Mouse (Mus musculus) lung, postnatal 0 days (tissue): ENCODE results near the gene Csf1. TPM values are rescaled to one million over a fixed set of nuclear protein-coding genes. Genes with fewer than 3 reads are reported as not detected.

Source experiments
- ATAC-seq: fragments of 200-750 bp; cut with Nextera tagmentation; 2 replicates; pipeline ENCODE4 v1.8.0; 2017; ENCODE audit warnings: moderate library complexity
- DNase-seq: peaks from one replicate; pipeline ENCODE4 v3.0.0-alpha.2; 2016; ENCODE audit warnings: low spot score
- H3K27ac ChIP-seq: fragments of 300-500 bp; sonication (generic); 2 replicates; pipeline ENCODE4 v1.5.1; 2014; ENCODE audit warnings: antibody characterized with exemption, mild to moderate bottlenecking, low read length, mixed read lengths
- H3K27me3 ChIP-seq: fragments of 300-500 bp; sonication (generic); replicated peaks from 2 replicates; pipeline ENCODE4 v1.6.1; 2014; ENCODE audit warnings: low read length, mixed read lengths; ENCODE audit not compliant: insufficient read depth
- H3K36me3 ChIP-seq: fragments of 300-500 bp; sonication (generic); 2 replicates; pipeline ENCODE4 v1.6.1; 2014; ENCODE audit warnings: low read length, mixed read lengths; ENCODE audit not compliant: insufficient read depth
- H3K4me1 ChIP-seq: fragments of 300-500 bp; sonication (generic); 2 replicates; pipeline ENCODE4 v1.6.1; 2014; ENCODE audit warnings: antibody characterized with exemption, low read depth, low read length, mixed read lengths; ENCODE audit not compliant: insufficient read depth
- H3K4me2 ChIP-seq: fragments of 300-500 bp; sonication (generic); replicated peaks from 2 replicates; pipeline ENCODE4 v1.6.1; 2014; ENCODE audit warnings: low read depth, mild to moderate bottlenecking, low read length, moderate library complexity, mixed read lengths
- H3K4me3 ChIP-seq: fragments of 300-500 bp; sonication (generic); 2 replicates; pipeline ENCODE4 v1.5.1; 2014; ENCODE audit warnings: low read depth, low read length
- H3K9ac ChIP-seq: fragments of 300-500 bp; sonication (generic); replicated peaks from 2 replicates; pipeline ENCODE4 v1.6.1; 2014; ENCODE audit warnings: low read depth, mild to moderate bottlenecking
- H3K9me3 ChIP-seq: fragments of 300-500 bp; sonication (generic); 2 replicates; pipeline ENCODE4 v1.6.1; 2016; ENCODE audit warnings: low read length, mixed read lengths
- CTCF ChIP-seq: IDR thresholded peaks from 2 replicates; pipeline ENCODE4 v1.5.1; 2016; ENCODE audit warnings: antibody characterized with exemption, mild to moderate bottlenecking
- EP300 ChIP-seq: IDR thresholded peaks from 2 replicates; pipeline ENCODE4 v1.6.1; 2016; ENCODE audit warnings: antibody characterized with exemption, mild to moderate bottlenecking, control low read depth
- WGBS: fragments of 180-500 bp; shearing (Covaris S2); extraction: QIAGEN DNeasy Blood & Tissue Kit; methylation state at CpG from one replicate; pipeline ENCODE4 v1.1.7; 2014; 5-methylcytosine and 5-hydroxymethylcytosine counted together
- polyA plus RNA-seq: library from polyadenylated mRNA; unstranded; fragments of >200 nt; fragmentation: Nextera tagmentation; extraction: Ambion mirVana; gene quantifications from 2 replicates; pipeline ENCODE4 v1.2.1, GENCODE M21; 2015

Csf1 gene
- polyA plus RNA-seq, 1 experiment from 2014 or later, result 10.9 TPM

DNA sequence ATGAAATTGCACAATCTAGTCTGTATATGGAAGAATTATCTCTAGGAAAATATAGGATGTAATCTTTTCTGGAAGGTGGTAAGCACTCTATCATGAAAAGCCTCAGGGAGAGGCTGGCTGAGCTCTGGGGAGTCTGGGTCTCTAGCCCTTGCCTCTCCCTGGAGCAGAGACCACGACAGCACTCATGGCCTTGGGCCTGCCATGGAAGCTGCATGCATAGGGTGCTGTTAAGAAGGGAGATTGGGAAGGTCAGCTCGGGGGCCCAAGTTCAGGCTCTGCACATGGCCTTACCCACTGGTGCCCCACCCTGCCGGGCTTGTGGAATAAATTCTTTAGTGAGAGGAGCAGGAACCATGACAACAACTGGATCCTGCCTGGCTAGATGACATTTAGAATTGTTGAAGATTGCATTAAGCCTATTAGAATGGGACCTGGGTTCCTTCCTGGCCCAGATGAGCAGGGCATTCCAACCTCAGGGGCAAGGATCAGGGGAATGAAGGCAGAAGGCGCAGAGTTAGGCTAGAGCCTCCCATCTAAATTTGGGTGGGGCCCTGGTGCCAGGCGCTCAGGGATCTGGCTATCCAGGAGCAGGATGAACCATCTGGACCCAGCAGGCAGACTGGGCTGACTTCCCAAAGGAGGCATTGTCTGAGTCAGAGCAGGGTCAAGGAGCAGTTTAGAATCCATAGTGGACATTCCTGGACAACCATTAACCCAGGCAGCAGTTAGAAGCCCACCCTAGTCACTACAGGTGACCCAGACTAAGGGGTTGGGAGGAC lies 4.4 kb downstream of the Csf1 start:
- Histone ChIP-seq H3K36me3 (peaks cover 5% of the 10 kb centered on the region; the same call in 1 of the 2 replicates), H3K4me1 (peaks cover 8% of the 10 kb centered on the region; the same call in 1 of the 2 replicates), H3K4me2 (no peak overlapping the region), H3K27ac (no peak overlapping the region), H3K4me3 (no peak overlapping the region), H3K9me3 (no peaks in the 10 kb centered on the region), H3K27me3 (no peaks in the 10 kb centered on the region), H3K9ac (no peak overlapping the region)
- no peak for TF ChIP-seq EP300
- ATAC-seq, result no peak
- no peak for DNase-seq
- WGBS, result 84% methylated on average over 5 of the region's 5 CpGs

DNA sequence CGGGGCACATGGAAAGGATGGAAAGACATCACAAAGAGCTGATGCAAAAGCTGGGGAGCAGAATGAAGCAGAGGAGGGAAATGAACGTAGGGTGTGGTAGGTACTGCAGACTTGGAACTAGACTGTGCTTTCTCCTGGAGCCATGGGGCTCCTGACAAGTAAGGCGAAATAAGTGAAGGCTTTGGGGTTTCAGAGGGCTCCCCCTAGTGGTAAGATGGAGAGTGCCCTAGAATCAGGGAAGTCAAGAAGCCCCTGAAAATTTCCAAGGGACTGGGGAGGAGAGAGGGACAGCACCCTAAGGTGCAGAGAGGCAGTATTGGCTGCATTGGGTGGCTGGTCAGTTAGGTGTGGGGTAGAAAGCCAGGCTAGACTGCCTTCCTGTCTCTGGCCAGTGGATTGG lies 5.6 kb downstream of the Csf1 start:
- Histone ChIP-seq H3K9ac (no peak overlapping the region), H3K4me2 (no peak overlapping the region), H3K4me3 (no peak overlapping the region), H3K4me1 (peaks cover 8% of the 10 kb centered on the region; the same call in 1 of the 2 replicates), H3K36me3 (peaks cover 5% of the 10 kb centered on the region; the same call in 1 of the 2 replicates), H3K9me3 (no peaks in the 10 kb centered on the region), H3K27ac (no peak overlapping the region), H3K27me3 (no peaks in the 10 kb centered on the region)
- WGBS, result 56% methylated on average over 3 of the region's 3 CpGs
- ATAC-seq, result peak; percentile 13; the same call in 1 of the 2 replicates
- DNase-seq, result peak; percentile 69
- TF ChIP-seq CTCF (peak; percentile 82), EP300 (no peak)

DNA sequence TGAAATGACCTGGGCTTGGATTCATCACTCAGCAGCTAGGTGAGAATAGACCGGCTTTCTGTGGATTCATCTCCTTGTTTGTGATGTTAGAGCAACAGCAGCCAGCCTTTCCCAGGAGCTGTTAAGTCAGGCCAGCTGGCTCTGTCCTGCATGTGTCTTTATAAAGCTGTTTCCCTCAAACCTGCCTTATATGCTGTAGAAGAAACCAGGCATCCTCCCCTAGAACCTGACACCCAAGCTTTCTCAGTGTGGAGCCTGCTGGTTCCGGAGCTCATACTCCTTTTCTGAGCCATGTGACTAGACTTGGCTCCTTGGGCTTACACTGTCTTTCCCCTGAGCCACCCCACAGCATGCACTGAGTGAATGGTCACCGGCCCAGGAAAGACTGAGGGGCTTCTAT lies 8.7 kb downstream of the Csf1 start:
- Histone ChIP-seq H3K27ac (no peak overlapping the region), H3K36me3 (peaks cover 5% of the 10 kb centered on the region; the same call in 1 of the 2 replicates), H3K27me3 (no peaks in the 10 kb centered on the region), H3K9me3 (no peaks in the 10 kb centered on the region), H3K4me2 (no peak overlapping the region), H3K4me3 (no peak overlapping the region), H3K4me1 (no peaks in the 10 kb centered on the region), H3K9ac (no peak overlapping the region)
- TF ChIP-seq CTCF (no peak), EP300 (no peak)
- DNase-seq (no peak), ATAC-seq (no peak)
- 66% methylated on average over 3 of the region's 3 CpGs for WGBS

DNA sequence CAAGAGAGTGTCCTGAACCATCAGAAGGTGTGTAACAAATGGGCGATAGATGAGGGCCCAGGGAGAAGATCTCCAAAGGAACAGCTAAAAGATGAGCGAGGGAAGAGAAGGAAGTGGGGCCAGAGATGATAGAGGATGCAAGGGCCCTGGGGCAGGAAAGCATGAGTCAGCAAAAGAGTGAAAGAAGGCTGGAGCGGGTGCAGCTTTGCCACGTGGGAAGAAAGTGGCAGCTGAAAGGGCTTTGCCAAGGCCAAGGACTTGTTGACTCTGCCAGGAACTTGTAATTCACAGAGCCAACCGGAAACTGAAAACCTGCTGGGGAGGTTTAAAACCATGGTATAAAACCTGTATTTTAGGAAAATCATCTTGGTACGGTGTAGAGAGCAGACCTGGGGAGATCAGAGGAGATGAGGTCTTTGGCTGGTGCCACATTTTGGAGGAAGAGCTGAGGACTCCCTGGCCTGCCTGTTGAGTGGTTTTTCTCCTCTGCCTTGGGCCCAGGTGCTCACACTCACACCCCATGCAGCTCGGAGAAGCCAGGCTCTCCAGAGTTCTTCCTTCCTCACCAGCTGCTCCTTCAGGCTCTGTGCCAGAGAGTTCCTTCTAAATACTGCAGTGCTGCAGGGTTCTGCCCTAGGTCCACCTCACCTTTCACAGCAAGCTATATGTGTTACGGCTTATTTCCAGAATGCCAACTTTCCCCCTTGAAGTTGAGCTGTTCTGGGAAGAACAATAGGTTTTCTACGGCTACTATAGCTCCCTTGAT lies 9.3 kb downstream of the Csf1 start:
- H3K9ac ChIP-seq, result no peak overlapping the region

DNA sequence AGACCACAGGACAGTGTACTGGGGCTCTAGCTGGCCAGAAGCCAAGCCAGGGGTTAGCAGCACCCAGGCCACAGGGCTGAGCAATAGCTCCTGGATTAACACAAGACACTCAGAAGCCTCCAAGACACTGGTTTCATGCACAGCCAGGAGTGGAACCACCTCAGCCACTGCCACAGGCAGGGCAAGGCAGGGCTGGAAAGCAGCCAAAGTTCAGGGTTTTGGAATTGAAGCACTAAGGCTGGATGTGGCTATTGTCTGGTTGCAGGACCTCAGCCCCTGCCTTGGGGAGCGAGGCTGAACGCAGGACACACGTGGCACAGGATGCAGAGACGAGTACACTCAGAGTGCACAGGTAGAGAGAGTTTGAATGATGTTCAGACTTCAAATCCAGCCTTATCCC lies 10.8 kb downstream of the Csf1 start:
- 67% methylated on average over 4 of the region's 4 CpGs for whole genome bisulfite sequencing
- DNase-seq, result no peak

More for the DNA sequence above, 9.3 kb downstream of the Csf1 start:
- Histone ChIP-seq H3K27me3 (no peaks in the 10 kb centered on the region), H3K4me3 (no peak overlapping the region), H3K4me2 (no peak overlapping the region), H3K9me3 (no peaks in the 10 kb centered on the region), H3K4me1 (no peaks in the 10 kb centered on the region), H3K27ac (no peak overlapping the region), H3K36me3 (peaks cover 5% of the 10 kb centered on the region; the same call in 1 of the 2 replicates)
- 52% methylated on average over 9 of the region's 9 CpGs for WGBS
- TF ChIP-seq EP300 (no peak), CTCF (no peak)
- ATAC-seq (no peak), DNase-seq (no peak)

DNA sequence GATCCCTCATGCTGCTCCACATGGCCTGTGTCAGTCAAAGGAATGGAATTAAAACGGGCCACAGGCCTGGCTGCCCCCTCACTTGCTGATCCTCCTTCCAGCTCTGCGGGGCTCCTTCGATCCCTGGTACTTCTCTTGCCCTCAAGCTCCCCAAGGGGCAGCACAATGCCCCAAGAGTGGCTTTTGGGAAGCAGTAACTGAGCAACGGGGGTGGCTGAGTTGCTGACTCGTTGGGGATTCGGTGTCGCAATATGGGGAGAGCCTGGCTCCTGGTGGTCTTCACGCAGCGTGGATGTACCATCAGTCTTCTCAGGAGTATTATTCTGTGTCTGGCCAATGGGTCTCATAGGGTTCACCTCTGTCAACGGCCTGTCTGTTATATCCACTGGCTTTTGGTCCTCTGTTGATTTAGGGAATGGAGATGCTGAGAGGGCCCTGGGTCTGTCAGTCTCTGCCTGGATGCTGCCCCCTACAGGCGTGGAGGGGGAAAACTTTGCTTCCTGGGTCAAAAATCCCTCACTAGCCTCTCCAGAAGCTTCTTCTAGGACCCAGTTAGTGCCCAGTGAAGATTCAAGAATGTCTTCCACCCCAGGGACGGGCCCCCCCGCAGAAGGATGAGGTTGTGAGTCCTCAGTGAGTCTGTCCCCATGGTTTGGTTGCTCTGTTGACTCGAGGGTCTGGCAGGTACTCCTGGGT lies 11.9 kb downstream of the Csf1 start:
- Histone ChIP-seq H3K4me3 (no peak overlapping the region), H3K27ac (no peak overlapping the region), H3K36me3 (peaks cover 5% of the 10 kb centered on the region; the same call in 1 of the 2 replicates), H3K4me1 (peaks cover under 1% of the 10 kb centered on the region; the same call in 1 of the 2 replicates), H3K9ac (no peak overlapping the region), H3K4me2 (no peak overlapping the region), H3K27me3 (no peaks in the 10 kb centered on the region), H3K9me3 (no peaks in the 10 kb centered on the region)
- 81% methylated on average over 14 of the region's 14 CpGs for WGBS
- TF ChIP-seq CTCF, result peak; percentile 52
- no peak for TF ChIP-seq EP300
- DNase-seq (no peak), ATAC-seq (no peak)

More for the DNA sequence above, 10.8 kb downstream of the Csf1 start:
- no peak overlapping the region for H3K9ac ChIP-seq
- ATAC-seq, result no peak
- H3K27me3 ChIP-seq, result no peaks in the 10 kb centered on the region
- H3K4me3 ChIP-seq, result no peak overlapping the region
- H3K4me2 ChIP-seq, result no peak overlapping the region
- no peaks in the 10 kb centered on the region for H3K4me1 ChIP-seq
- no peak overlapping the region for H3K27ac ChIP-seq
- peaks cover 5% of the 10 kb centered on the region; the same call in 1 of the 2 replicates for H3K36me3 ChIP-seq
- no peaks in the 10 kb centered on the region for H3K9me3 ChIP-seq
- TF ChIP-seq EP300 (no peak), CTCF (no peak)
